Mouse (Mus musculus): ENCODE results near the gene Runx3. TPM values are rescaled to one million over a fixed set of nuclear protein-coding genes. Genes with fewer than 3 reads are reported as not detected.
A peak's percentile ranks its signal among the peaks of the same experiment; 100 is the strongest.

Runx3 gene
- total and polyA plus RNA-seq, 2 experiments from 2014 or later, result not detected

DNA sequence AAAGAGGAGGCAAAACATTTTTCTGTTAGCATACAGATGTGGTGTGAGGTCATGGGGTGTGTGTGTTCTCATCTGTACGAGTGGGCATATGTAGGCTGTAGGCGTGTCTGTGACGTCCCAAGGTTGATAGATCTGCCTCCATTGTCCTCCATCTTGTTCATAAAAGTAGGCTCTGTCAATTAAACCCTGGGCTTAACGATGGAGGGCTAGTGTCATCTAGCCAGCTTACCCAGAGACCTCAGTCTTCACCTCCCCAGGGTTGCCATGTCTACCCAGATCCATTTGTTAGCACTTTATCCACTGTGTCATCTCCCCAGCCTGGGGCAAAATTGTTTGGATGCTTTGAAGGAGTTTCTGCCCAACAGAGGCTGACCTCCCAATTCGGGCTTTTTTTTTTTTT lies 84.2 kb downstream of the Runx3 start:
- WGBS, result 71% methylated on average over 5 of the region's 5 CpGs
- ATAC-seq (ENCODE audit: low FRiP score), result no peak
- no peaks in the 10 kb centered on the region for H3K36me3 ChIP-seq (ENCODE audit: insufficient read depth, low read length)
- DNase-seq (ENCODE audit: low spot score), result no peak
- H3K9me3 ChIP-seq (ENCODE audit: low read length), result no peaks in the 10 kb centered on the region
- TF ChIP-seq CTCF (IDR thresholded peaks at IDR 0.05), result no peak
- peaks cover 6% of the 10 kb centered on the region; the same call in 1 of the 2 replicates for H3K4me1 ChIP-seq (ENCODE audit: insufficient read depth, low read length)
- H3K27me3 ChIP-seq (ENCODE audit: insufficient read depth, low read length), result peaks cover 18% of the 10 kb centered on the region
- H3K4me3 ChIP-seq (ENCODE audit: low read depth, low read length), result no peak overlapping the region
- no peak overlapping the region for H3K9ac ChIP-seq (replicated peaks; ENCODE audit: low read length, poor library complexity, severe bottlenecking)
- H3K27ac ChIP-seq (ENCODE audit: low read depth, low read length), result no peak overlapping the region
- H3K4me2 ChIP-seq (ENCODE audit: low read depth, low read length, poor library complexity, severe bottlenecking), result no peak overlapping the region

DNA sequence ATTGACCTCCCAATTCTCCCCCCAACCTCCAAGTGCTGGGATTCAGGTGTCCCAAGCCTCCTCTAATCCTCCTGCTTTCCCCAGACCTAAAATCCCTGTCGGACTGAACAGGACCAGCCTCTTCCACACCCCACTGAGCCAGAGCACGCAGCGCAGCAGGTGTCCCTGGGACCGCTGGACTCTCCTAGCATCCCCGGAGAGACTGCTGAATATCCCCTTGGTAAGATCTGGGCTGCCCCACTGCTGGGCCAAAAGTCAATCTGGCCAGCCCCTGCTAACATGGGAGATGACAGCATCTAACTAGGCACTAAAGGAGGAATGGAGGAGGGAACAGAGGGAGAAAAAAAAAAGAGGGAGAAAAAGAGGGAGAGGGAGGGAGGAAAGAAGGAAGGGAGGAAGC lies 84.8 kb downstream of the Runx3 start:
- no peak for TF ChIP-seq CTCF (IDR thresholded peaks at IDR 0.05)
- ATAC-seq (ENCODE audit: low FRiP score) (no peak), DNase-seq (ENCODE audit: low spot score) (no peak)
- H3K27ac ChIP-seq (ENCODE audit: low read depth, low read length), result no peak overlapping the region
- no peak overlapping the region for H3K4me2 ChIP-seq (ENCODE audit: low read depth, low read length, poor library complexity, severe bottlenecking)
- 16% methylated on average over 5 of the region's 5 CpGs for WGBS
- no peak overlapping the region for H3K9ac ChIP-seq (replicated peaks; ENCODE audit: low read length, poor library complexity, severe bottlenecking)
- no peaks in the 10 kb centered on the region for H3K36me3 ChIP-seq (ENCODE audit: insufficient read depth, low read length)
- H3K27me3 ChIP-seq (ENCODE audit: insufficient read depth, low read length), result peaks cover 18% of the 10 kb centered on the region
- peaks cover 6% of the 10 kb centered on the region; the same call in 1 of the 2 replicates for H3K4me1 ChIP-seq (ENCODE audit: insufficient read depth, low read length)
- H3K4me3 ChIP-seq (ENCODE audit: low read depth, low read length), result no peak overlapping the region
- H3K9me3 ChIP-seq (ENCODE audit: low read length), result no peaks in the 10 kb centered on the region

DNA sequence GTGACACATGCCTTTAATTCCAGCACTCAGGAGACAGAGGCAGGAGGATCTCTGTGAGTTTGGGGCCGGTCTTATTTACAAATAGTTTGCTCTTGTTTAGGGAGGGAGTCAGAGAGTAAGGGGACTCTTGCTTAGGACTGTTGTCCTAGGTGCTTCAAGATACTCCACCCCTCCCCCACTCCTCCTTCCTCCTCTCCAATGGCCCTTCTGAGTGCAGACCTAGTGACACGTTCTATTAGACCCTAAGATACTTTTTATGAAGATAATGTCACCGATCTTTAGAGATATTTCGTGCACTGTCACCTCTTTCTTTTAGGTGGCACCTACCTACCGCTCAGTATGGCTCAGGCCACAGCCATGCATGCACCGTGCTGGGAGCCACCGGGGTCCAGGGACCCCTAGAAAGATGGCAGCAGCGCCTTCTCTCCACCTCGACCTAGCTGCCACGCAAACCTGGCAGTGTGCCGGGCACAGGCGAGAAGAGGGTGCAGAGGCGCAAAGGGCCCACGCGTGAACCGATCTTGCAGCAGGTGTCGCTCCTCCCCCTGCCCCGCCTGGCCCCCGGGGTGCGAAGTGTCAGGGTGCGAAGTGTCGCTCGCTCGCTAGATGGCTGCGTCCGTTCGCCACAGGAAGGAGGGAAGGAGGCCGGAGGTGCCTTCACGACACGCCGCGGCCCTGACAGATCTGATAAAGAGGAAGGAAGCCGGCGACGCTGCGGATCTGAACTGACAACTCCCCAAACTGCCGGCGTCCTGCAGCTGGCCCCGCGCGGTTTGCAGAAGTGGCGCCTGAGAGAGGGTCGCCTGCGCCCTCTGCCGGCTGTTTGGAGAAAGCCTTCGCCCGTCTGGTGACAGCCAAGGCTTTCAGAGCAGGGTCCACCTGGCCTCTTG lies 85.5 kb downstream of the Runx3 start:
- no peak for ATAC-seq (ENCODE audit: low FRiP score)

DNA sequence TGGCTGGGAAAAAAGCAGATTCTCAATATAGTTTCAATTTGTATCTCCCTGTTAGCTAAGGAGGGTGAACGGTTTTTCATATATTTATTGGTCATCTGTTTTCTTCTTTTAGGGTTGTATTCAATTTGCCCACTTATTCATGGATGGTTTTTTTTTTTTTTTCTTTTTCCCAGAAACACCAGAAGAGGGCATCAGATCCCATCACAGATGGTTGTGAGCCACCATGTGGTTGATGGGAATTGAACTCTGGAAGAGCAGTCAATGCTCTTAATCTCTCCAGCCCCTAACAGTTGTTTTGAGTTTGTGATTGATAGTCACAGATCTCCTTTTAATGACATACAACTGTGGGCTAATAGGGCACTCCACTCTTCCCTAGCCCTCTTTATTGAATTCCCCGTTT lies 89.4 kb downstream of the Runx3 start:
- H3K4me2 ChIP-seq (ENCODE audit: low read depth, low read length, poor library complexity, severe bottlenecking), result no peak overlapping the region
- H3K4me1 ChIP-seq (ENCODE audit: insufficient read depth, low read length), result 0 out of 2 replicates have a peak, but pooled peaks cover 4% of the 10 kb centered on the region
- H3K9ac ChIP-seq (replicated peaks; ENCODE audit: low read length, poor library complexity, severe bottlenecking), result no peak overlapping the region
- no peak overlapping the region for H3K27ac ChIP-seq (ENCODE audit: low read depth, low read length)
- H3K36me3 ChIP-seq (ENCODE audit: insufficient read depth, low read length), result 0 out of 2 replicates have a peak, but pooled peaks cover 3% of the 10 kb centered on the region
- DNase-seq (ENCODE audit: low spot score), result no peak
- H3K27me3 ChIP-seq (ENCODE audit: insufficient read depth, low read length), result peaks cover 11% of the 10 kb centered on the region
- TF ChIP-seq CTCF (IDR thresholded peaks at IDR 0.05), result no peak
- no peak for ATAC-seq (ENCODE audit: low FRiP score)
- no peak overlapping the region for H3K4me3 ChIP-seq (ENCODE audit: low read depth, low read length)
- 84% methylated on average over 2 of the region's 2 CpGs for WGBS
- no peaks in the 10 kb centered on the region for H3K9me3 ChIP-seq (ENCODE audit: low read length)

More for the DNA sequence above, 85.5 kb downstream of the Runx3 start:
- peak overlapping the region; percentile 73 for H3K4me2 ChIP-seq (ENCODE audit: low read depth, low read length, poor library complexity, severe bottlenecking)
- H3K9ac ChIP-seq (replicated peaks; ENCODE audit: low read length, poor library complexity, severe bottlenecking), result 0 out of 2 replicates have a peak overlapping the region, but pooled peaks have one; percentile 24
- H3K27ac ChIP-seq (ENCODE audit: low read depth, low read length), result no peak overlapping the region
- 3% methylated on average over 44 of the region's 47 CpGs for WGBS
- H3K36me3 ChIP-seq (ENCODE audit: insufficient read depth, low read length), result no peaks in the 10 kb centered on the region
- peak; percentile 85 for DNase-seq (ENCODE audit: low spot score)
- H3K9me3 ChIP-seq (ENCODE audit: low read length), result no peaks in the 10 kb centered on the region
- H3K4me1 ChIP-seq (ENCODE audit: insufficient read depth, low read length), result peaks cover 6% of the 10 kb centered on the region; the same call in 1 of the 2 replicates
- peak; percentile 91 for TF ChIP-seq CTCF (IDR thresholded peaks at IDR 0.05)
- H3K4me3 ChIP-seq (ENCODE audit: low read depth, low read length), result peak overlapping the region; percentile 39
- H3K27me3 ChIP-seq (ENCODE audit: insufficient read depth, low read length), result peaks cover 18% of the 10 kb centered on the region

DNA sequence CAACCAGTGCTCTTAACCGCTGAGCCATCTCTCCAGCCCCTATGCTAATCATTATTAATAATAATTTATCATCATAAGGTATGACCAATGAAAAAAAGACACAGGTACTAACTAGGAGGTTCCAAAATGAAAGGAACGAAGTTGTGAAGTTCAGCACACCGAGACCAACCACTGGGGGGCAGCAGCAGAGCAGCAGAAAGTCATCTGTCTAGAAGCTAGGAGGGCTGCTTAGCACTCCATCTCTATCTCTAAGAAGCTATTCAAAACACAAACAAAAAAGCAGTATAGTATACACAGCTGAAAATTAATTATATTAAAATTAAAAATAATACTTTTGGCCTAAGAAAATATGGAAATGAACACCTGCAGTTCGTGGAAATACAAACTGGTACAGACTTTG lies 99.2 kb downstream of the Runx3 start:
- 0 out of 2 replicates have a peak, but pooled peaks cover 4% of the 10 kb centered on the region for H3K36me3 ChIP-seq (ENCODE audit: insufficient read depth, low read length)
- no peak overlapping the region for H3K9ac ChIP-seq (replicated peaks; ENCODE audit: low read length, poor library complexity, severe bottlenecking)
- peak; percentile 94 for TF ChIP-seq CTCF (IDR thresholded peaks at IDR 0.05)
- no peaks in the 10 kb centered on the region for H3K27me3 ChIP-seq (ENCODE audit: insufficient read depth, low read length)
- no peak overlapping the region for H3K4me2 ChIP-seq (ENCODE audit: low read depth, low read length, poor library complexity, severe bottlenecking)
- H3K4me3 ChIP-seq (ENCODE audit: low read depth, low read length), result no peak overlapping the region
- 55% methylated on average over 4 of the region's 4 CpGs for WGBS
- ATAC-seq (ENCODE audit: low FRiP score) (no peak), DNase-seq (ENCODE audit: low spot score) (peak; percentile 85)
- H3K4me1 ChIP-seq (ENCODE audit: insufficient read depth, low read length), result no peaks in the 10 kb centered on the region
- no peaks in the 10 kb centered on the region for H3K9me3 ChIP-seq (ENCODE audit: low read length)
- no peak overlapping the region for H3K27ac ChIP-seq (ENCODE audit: low read depth, low read length)

DNA sequence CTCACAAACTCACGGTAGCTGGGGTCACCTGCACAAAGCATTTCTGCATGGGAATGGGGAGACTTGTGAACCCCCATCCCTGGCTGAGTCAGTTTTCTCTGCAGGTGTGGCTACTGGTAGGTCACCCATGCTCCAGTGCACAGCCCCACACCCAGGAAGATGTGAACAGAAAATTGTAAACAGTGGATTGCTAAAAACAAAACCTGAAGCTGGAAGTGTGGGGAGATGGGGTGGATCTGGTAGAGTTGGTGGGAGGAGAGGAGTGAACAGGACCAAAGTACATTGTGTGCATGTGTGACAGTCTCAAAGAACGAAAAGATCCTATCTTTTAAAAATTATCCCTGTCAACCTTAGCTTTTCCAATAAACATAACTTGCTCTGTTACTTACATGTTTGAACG lies 100.2 kb downstream of the Runx3 start:
- no peak for ATAC-seq (ENCODE audit: low FRiP score)
- 85% methylated on average over 3 of the region's 3 CpGs for WGBS
- H3K27me3 ChIP-seq (ENCODE audit: insufficient read depth, low read length), result no peaks in the 10 kb centered on the region
- H3K4me2 ChIP-seq (ENCODE audit: low read depth, low read length, poor library complexity, severe bottlenecking), result no peak overlapping the region
- TF ChIP-seq CTCF (IDR thresholded peaks at IDR 0.05), result no peak
- no peak overlapping the region for H3K9ac ChIP-seq (replicated peaks; ENCODE audit: low read length, poor library complexity, severe bottlenecking)
- H3K36me3 ChIP-seq (ENCODE audit: insufficient read depth, low read length), result 0 out of 2 replicates have a peak, but pooled peaks cover 3% of the 10 kb centered on the region
- no peak for DNase-seq (ENCODE audit: low spot score)
- H3K27ac ChIP-seq (ENCODE audit: low read depth, low read length), result no peak overlapping the region
- H3K9me3 ChIP-seq (ENCODE audit: low read length), result no peaks in the 10 kb centered on the region
- no peak overlapping the region for H3K4me3 ChIP-seq (ENCODE audit: low read depth, low read length)
- H3K4me1 ChIP-seq (ENCODE audit: insufficient read depth, low read length), result no peaks in the 10 kb centered on the region

Data from midbrain, postnatal 0 days (tissue).